ENCODE assay signal across 27 mouse cellular contexts in genomic region chr5:21367514-21367913, GRCm38 (mm10). TPM values are rescaled to one million over a fixed set of nuclear protein-coding genes. Genes with fewer than 3 reads are reported as not detected.
DNase-seq lines count a peak whose midpoint lies in the region; ATAC-seq and TF ChIP-seq lines count a peak whose summit lies in the region.
"Had no signal": no experiment of that assay in that cellular context is flagged by ENCODE, and none has a peak within 500 bp of the region (broad histone marks: within the 10 kb centered on the region; RNA-seq: fewer than 3 reads in every experiment).

No protein-coding gene starts in this region.

- DNase-seq in embryo, embryonic 10.5 days (ENCODE audit: low spot score): peak; percentile 5
- no peak for DNase-seq in embryo, embryonic 10 days (ENCODE audit: low spot score)
- peak; percentile 28 for DNase-seq in midbrain, embryonic 10.5 days (ENCODE audit: low spot score)
- DNase-seq in midbrain, postnatal 0 days (ENCODE audit: low spot score): no peak
- DNase-seq in layer of hippocampus, postnatal 36 days: no peak
- DNase-seq in gastrocnemius, adult 2 months: no peak
- no peak for DNase-seq in kidney, postnatal 36 days
- DNase-seq: adrenal gland, adult 2 months; adrenal gland, postnatal 14 days; B cell, adult 2 months; cerebellum, adult 11 months; cerebellum, adult 2 months; cerebellum, adult 9-11 months; cerebellum, postnatal 25 days; gastrocnemius, postnatal 10 days; gastrocnemius, postnatal 36 days; heart, adult 11 months; heart, postnatal 36 days had no signal

- ATAC-seq in midbrain, postnatal 0 days (ENCODE audit: low FRiP score): no peak
- peak; percentile 49 for ATAC-seq in megakaryocyte, adult 5-6 weeks (ENCODE audit: poor library complexity, severe bottlenecking)
- ATAC-seq: forebrain, embryonic 14.5 days; hindbrain, embryonic 16.5 days; intestine, embryonic 15.5 days had no signal

- H3K27me3 ChIP-seq in midbrain, embryonic 10.5 days (ENCODE audit: low read depth, poor library complexity, severe bottlenecking): 0 out of 2 replicates have a peak, but pooled peaks cover 2% of the 10 kb centered on the region
- no peaks in the 10 kb centered on the region for H3K27me3 ChIP-seq in midbrain, postnatal 0 days (ENCODE audit: insufficient read depth, low read length)
- H3K27me3 ChIP-seq: embryonic facial prominence, embryonic 12.5 days; hindbrain, embryonic 13.5 days; intestine, embryonic 15.5 days had no signal

- intact Hi-C loops in gastrocnemius, adult 2 months (cut with DNase I): no loop called here

- peaks cover 22% of the 10 kb centered on the region for H3K4me1 ChIP-seq in midbrain, embryonic 10.5 days
- no peaks in the 10 kb centered on the region for H3K4me1 ChIP-seq in midbrain, postnatal 0 days (ENCODE audit: insufficient read depth, low read length)
- H3K4me1 ChIP-seq: intestine, embryonic 15.5 days had no signal

- no peaks in the 10 kb centered on the region for H3K36me3 ChIP-seq in midbrain, embryonic 10.5 days
- H3K36me3 ChIP-seq in midbrain, postnatal 0 days (ENCODE audit: insufficient read depth, low read length): no peaks in the 10 kb centered on the region
- H3K36me3 ChIP-seq: embryonic facial prominence, embryonic 12.5 days; embryonic facial prominence, embryonic 15.5 days; hindbrain, embryonic 10.5 days; hindbrain, embryonic 13.5 days; intestine, embryonic 15.5 days had no signal

- no peak overlapping the region for H3K9ac ChIP-seq in midbrain, postnatal 0 days (replicated peaks; ENCODE audit: low read length, poor library complexity, severe bottlenecking)
- H3K9ac ChIP-seq: embryonic facial prominence, embryonic 12.5 days; embryonic facial prominence, embryonic 15.5 days; hindbrain, embryonic 13.5 days; intestine, embryonic 15.5 days had no signal

- no peaks in the 10 kb centered on the region for H3K9me3 ChIP-seq in midbrain, embryonic 10.5 days (replicated peaks)
- H3K9me3 ChIP-seq in midbrain, postnatal 0 days (ENCODE audit: low read length): no peaks in the 10 kb centered on the region
- H3K9me3 ChIP-seq: embryonic facial prominence, embryonic 12.5 days; embryonic facial prominence, embryonic 15.5 days; hindbrain, embryonic 10.5 days; hindbrain, embryonic 13.5 days; intestine, embryonic 15.5 days had no signal

- H3K4me3 ChIP-seq in midbrain, embryonic 10.5 days: no peak overlapping the region
- no peak overlapping the region for H3K4me3 ChIP-seq in midbrain, postnatal 0 days (ENCODE audit: low read depth, low read length)
- H3K4me3 ChIP-seq in gastrocnemius, adult 2 months: no peak overlapping the region
- H3K4me3 ChIP-seq: embryonic facial prominence, embryonic 12.5 days; embryonic facial prominence, embryonic 15.5 days; hindbrain, embryonic 10.5 days; hindbrain, embryonic 13.5 days; intestine, embryonic 15.5 days had no signal

- H3K27ac ChIP-seq in midbrain, embryonic 10.5 days (replicated peaks): peak overlapping the region; percentile 61
- H3K27ac ChIP-seq in midbrain, postnatal 0 days (ENCODE audit: low read depth, low read length): no peak overlapping the region
- no peak overlapping the region for H3K27ac ChIP-seq in gastrocnemius, adult 2 months
- H3K27ac ChIP-seq: embryonic facial prominence, embryonic 12.5 days; embryonic facial prominence, embryonic 15.5 days; hindbrain, embryonic 10.5 days; hindbrain, embryonic 13.5 days; intestine, embryonic 15.5 days had no signal

- TF ChIP-seq CTCF in midbrain, postnatal 0 days (IDR thresholded peaks at IDR 0.05): no peak
- TF ChIP-seq CTCF in gastrocnemius, adult 2 months (IDR thresholded peaks at IDR 0.05): no peak

- H3K4me2 ChIP-seq in midbrain, postnatal 0 days (ENCODE audit: low read depth, low read length, poor library complexity, severe bottlenecking): no peak overlapping the region
- H3K4me2 ChIP-seq: embryonic facial prominence, embryonic 12.5 days; embryonic facial prominence, embryonic 15.5 days; heart, embryonic 11.5 days; hindbrain, embryonic 13.5 days; intestine, embryonic 15.5 days had no signal

- WGBS in midbrain, embryonic 10.5 days: 10% methylated on average over 2 of the region's 2 CpGs
- WGBS in midbrain, postnatal 0 days: 18% methylated on average over 2 of the region's 2 CpGs

RNA-seq across cellular contexts. Expression of gene Fgl2, which starts 4.9 kb away (rescaled TPM):
- 2.0 and 2.3 TPM in 2 replicates for polyA plus RNA-seq in midbrain, embryonic 10.5 days (2016; fragmentation: Nextera tagmentation; extraction: Ambion mirVana)
- 3.0 and 4.1 TPM in 2 replicates for total RNA-seq in midbrain, postnatal 0 days (2014; rRNA removed)
- 1.7 and 1.9 TPM in 2 replicates for polyA plus RNA-seq in midbrain, postnatal 0 days (2015; fragmentation: Nextera tagmentation; extraction: Ambion mirVana)
- 40.7 and 48.1 TPM in 2 replicates for total RNA-seq in megakaryocyte, adult 5-6 weeks (2015)
- 47.9 and 49.3 TPM in 2 replicates for total RNA-seq in megakaryocyte, adult 5-6 weeks (2017)
- 1 to 10 TPM; 1.7 to 1.9 TPM for total RNA-seq in layer of hippocampus, postnatal 36 days (2021)
- 10 to 100 TPM in 1 of 2 experiments, 1 to 10 TPM in 1; 7.8 to 13.8 TPM for total RNA-seq in gastrocnemius, adult 2 months (2021)

RNA-seq across cellular contexts. Expression of gene Ccdc146, which starts 57.0 kb away (rescaled TPM):
- polyA plus RNA-seq in midbrain, embryonic 10.5 days (2016; fragmentation: Nextera tagmentation; extraction: Ambion mirVana): 0.12 TPM in 1 of 2 replicates, not detected in the other
- total RNA-seq in midbrain, postnatal 0 days (2014; rRNA removed): 0.14 and 0.27 TPM in 2 replicates
- 0.43 and 0.74 TPM in 2 replicates for polyA plus RNA-seq in midbrain, postnatal 0 days (2015; fragmentation: Nextera tagmentation; extraction: Ambion mirVana)
- 0.09 TPM in 1 of 2 replicates, not detected in the other for total RNA-seq in megakaryocyte, adult 5-6 weeks (2015)
- total RNA-seq in megakaryocyte, adult 5-6 weeks (2017): 0.59 TPM in 1 of 2 replicates, not detected in the other
- total RNA-seq in layer of hippocampus, postnatal 36 days (2021): under 1 TPM; 0.15 to 0.51 TPM
- total RNA-seq in gastrocnemius, adult 2 months (2021): 1 to 10 TPM; 3.8 to 4.3 TPM
- polyA plus RNA-seq: embryonic facial prominence, embryonic 12.5 days had no signal

RNA-seq across cellular contexts. Expression of gene Fam185a, which starts 57.2 kb away (rescaled TPM):
- polyA plus RNA-seq in midbrain, embryonic 10.5 days (2016; fragmentation: Nextera tagmentation; extraction: Ambion mirVana): 4.9 and 5.8 TPM in 2 replicates
- 13.2 and 13.5 TPM in 2 replicates for total RNA-seq in midbrain, postnatal 0 days (2014; rRNA removed)
- 10.1 and 10.8 TPM in 2 replicates for polyA plus RNA-seq in midbrain, postnatal 0 days (2015; fragmentation: Nextera tagmentation; extraction: Ambion mirVana)
- 1.1 and 1.5 TPM in 2 replicates for total RNA-seq in megakaryocyte, adult 5-6 weeks (2015)
- 2.4 and 6.1 TPM in 2 replicates for total RNA-seq in megakaryocyte, adult 5-6 weeks (2017)
- total RNA-seq in layer of hippocampus, postnatal 36 days (2021): 10 to 100 TPM; 12.3 to 13.2 TPM
- total RNA-seq in gastrocnemius, adult 2 months (2021): 10 to 100 TPM in 1 of 2 experiments, 1 to 10 TPM in 1; 9.4 to 11.0 TPM

Comparison
In these comparisons a context has a peak if more than half of its experiments do, and no peak if none do; other contexts are left out.
1. DNase-seq: peak in embryo, embryonic 10.5 days (single experiment) and midbrain, embryonic 10.5 days (single experiment); none in embryo, embryonic 10 days (single experiment), midbrain, postnatal 0 days (single experiment), layer of hippocampus, postnatal 36 days (0 of 2), gastrocnemius, adult 2 months (single experiment) and kidney, postnatal 36 days (0 of 2).